Mouse (Mus musculus) neural tube, embryonic 14.5 days (tissue): ENCODE data around the gene Fut2. TPM values are rescaled to one million over a fixed set of nuclear protein-coding genes. Genes with fewer than 3 reads are reported as not detected.

Experiments
- ATAC-seq: fragments of 200-750 bp; cut with Nextera tagmentation; 2 replicates; pipeline ENCODE4 v1.8.0; 2017; ENCODE audit warnings: low read depth, mild to moderate bottlenecking, moderate TSS enrichment, moderate library complexity
- H3K27ac ChIP-seq: fragments of 300-500 bp; sonication (generic); 2 replicates; pipeline ENCODE4 v1.5.1; 2014; ENCODE audit warnings: low read depth, mild to moderate bottlenecking, control low read depth, low read length, moderate library complexity, mixed read lengths
- H3K27me3 ChIP-seq: fragments of 300-500 bp; sonication (generic); 2 replicates; pipeline ENCODE4 v1.6.1; 2014; ENCODE audit warnings: low read length; ENCODE audit not compliant: control insufficient read depth, insufficient read depth
- H3K36me3 ChIP-seq: fragments of 300-500 bp; sonication (generic); 2 replicates; pipeline ENCODE4 v1.6.1; 2014; ENCODE audit warnings: low read length, mixed read lengths; ENCODE audit not compliant: control insufficient read depth, insufficient read depth
- H3K4me1 ChIP-seq: fragments of 300-500 bp; sonication (generic); 2 replicates; pipeline ENCODE4 v1.6.1; 2014; ENCODE audit warnings: low read length; ENCODE audit not compliant: control insufficient read depth, insufficient read depth
- H3K4me2 ChIP-seq: fragments of 300-500 bp; sonication (generic); 2 replicates; pipeline ENCODE4 v1.6.1; 2014; ENCODE audit warnings: mild to moderate bottlenecking, low read depth, low read length, control low read depth
- H3K4me3 ChIP-seq: fragments of 300-500 bp; sonication (generic); 2 replicates; pipeline ENCODE4 v1.5.1; 2014; ENCODE audit warnings: low read depth, low read length, control low read depth, mixed read lengths
- H3K9ac ChIP-seq: fragments of 300-500 bp; sonication (generic); replicated peaks from 2 replicates; pipeline ENCODE4 v1.6.1; 2014; ENCODE audit warnings: low read depth, mild to moderate bottlenecking, control low read depth, low read length, mixed read lengths
- H3K9me3 ChIP-seq: fragments of 300-500 bp; sonication (generic); 2 replicates; pipeline ENCODE4 v1.6.1; 2016; ENCODE audit warnings: low read length; ENCODE audit not compliant: control insufficient read depth
- WGBS: fragments of 180-500 bp; shearing (Covaris S2); extraction: QIAGEN DNeasy Blood & Tissue Kit; methylation state at CpG from one replicate; pipeline ENCODE4 v1.1.7; 2014; 5-methylcytosine and 5-hydroxymethylcytosine counted together
- polyA plus RNA-seq: library from polyadenylated mRNA; unstranded; fragments of >200 nt; fragmentation: Nextera tagmentation; extraction: Ambion mirVana; gene quantifications from 2 replicates; pipeline ENCODE4 v1.2.1, GENCODE M21; 2014

The Fut2 gene
- polyA plus RNA-seq, 1 experiment from 2014 or later = 0.51 TPM

DNA sequence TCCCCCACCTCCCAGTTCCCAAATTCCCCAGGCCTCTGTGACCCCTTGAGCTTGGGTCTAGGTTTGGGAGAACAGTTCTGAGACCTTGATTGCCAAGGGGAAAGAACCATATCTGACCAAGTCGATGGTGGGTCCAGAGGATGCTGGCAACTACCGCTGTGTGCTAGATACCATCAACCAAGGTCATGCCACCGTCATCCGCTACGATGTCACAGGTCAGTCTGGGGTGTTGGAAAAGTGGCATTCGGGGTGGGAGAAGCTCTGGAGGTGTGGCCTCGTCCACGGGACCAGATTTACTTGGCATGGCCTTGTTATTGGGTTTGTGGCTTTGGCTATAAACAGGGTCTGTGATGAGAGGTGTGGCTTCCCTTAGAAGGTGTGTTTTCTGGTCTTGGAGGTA lies 40.7 kb downstream of the Fut2 start:
- Histone ChIP-seq H3K36me3 (no peaks in the 10 kb centered on the region), H3K4me1 (0 out of 2 replicates have a peak, but pooled peaks cover 2% of the 10 kb centered on the region), H3K9ac (no peak overlapping the region), H3K4me2 (no peak overlapping the region), H3K27me3 (no peaks in the 10 kb centered on the region), H3K4me3 (no peak overlapping the region), H3K27ac (no peak overlapping the region), H3K9me3 (no peaks in the 10 kb centered on the region)
- ATAC-seq = no peak
- 93% methylated on average over 8 of the region's 8 CpGs for WGBS

DNA sequence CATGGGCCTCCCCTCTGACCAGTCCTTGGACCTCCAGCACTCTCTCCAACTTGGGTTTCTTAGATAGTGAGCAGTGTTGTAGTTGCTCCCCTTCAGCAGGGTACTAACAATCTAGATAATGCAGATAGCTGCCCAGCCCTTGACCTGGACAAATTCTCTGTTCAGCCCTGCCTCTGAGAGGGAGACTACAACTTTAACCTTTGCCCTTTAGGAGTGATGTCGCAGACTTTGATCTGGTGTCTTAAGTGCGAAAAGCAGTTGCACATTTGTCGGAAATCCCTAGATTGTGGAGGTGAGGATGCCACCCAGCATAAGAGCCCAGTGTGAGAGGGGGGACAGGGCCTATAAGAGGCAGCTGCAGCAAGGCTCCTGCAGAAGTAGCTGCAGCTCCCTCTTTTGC lies 41.5 kb downstream of the Fut2 start:
- H3K9ac ChIP-seq = no peak overlapping the region
- no peaks in the 10 kb centered on the region; the same call in 1 of the 2 replicates for H3K27me3 ChIP-seq
- WGBS = 78% methylated on average over 3 of the region's 3 CpGs
- H3K4me1 ChIP-seq = 0 out of 2 replicates have a peak, but pooled peaks cover 2% of the 10 kb centered on the region
- no peak overlapping the region for H3K27ac ChIP-seq
- no peak overlapping the region for H3K4me3 ChIP-seq
- H3K36me3 ChIP-seq = no peaks in the 10 kb centered on the region
- ATAC-seq = no peak
- no peaks in the 10 kb centered on the region for H3K9me3 ChIP-seq
- H3K4me2 ChIP-seq = no peak overlapping the region

- no peak overlapping the region for H3K4me3 ChIP-seq
- H3K4me1 ChIP-seq = 0 out of 2 replicates have a peak, but pooled peaks cover 2% of the 10 kb centered on the region
- no peak overlapping the region for H3K9ac ChIP-seq
- ATAC-seq = no peak
- no peak overlapping the region for H3K27ac ChIP-seq
- H3K36me3 ChIP-seq = no peaks in the 10 kb centered on the region
- no peak overlapping the region for H3K4me2 ChIP-seq
- 91% methylated on average over 11 of the region's 11 CpGs for WGBS
- no peaks in the 10 kb centered on the region for H3K9me3 ChIP-seq
- H3K27me3 ChIP-seq = peaks cover 2% of the 10 kb centered on the region; the same call in 1 of the 2 replicates
These were observed 42.7 kb downstream of the Fut2 start for GRCm38 (mm10) chr7:45623507-45623906.

GRCm38 (mm10) chr7:45621443-45621842 lies 44.8 kb downstream of the Fut2 start, which contains the start of gene Izumo1:
TSS of gene Izumo1 (plus strand) at chr7:45621811.
- H3K4me2 ChIP-seq = no peak within 1 kb of the TSS
- 34% methylated on average over 9 of the region's 9 CpGs for WGBS

DNA sequence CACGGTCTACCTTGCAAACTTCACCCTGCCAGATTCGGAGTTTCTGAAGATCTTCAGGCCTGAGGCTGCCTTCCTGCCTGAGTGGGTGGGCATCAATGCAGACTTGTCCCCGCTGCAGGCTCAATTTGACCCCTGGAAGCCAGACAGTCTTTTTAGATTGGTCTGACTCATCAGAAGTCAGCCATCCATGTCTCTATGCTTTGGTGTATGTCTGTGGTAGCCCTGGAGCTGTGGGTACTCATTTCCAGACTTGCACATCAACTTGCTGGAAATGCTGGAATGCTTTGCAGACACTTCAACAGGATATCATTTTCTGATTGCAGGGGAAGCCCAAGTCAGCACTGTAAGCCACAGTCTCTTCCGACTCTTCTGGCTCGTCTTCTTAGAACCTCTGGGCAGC lies 46.6 kb downstream of the Fut2 start:
- Histone ChIP-seq H3K27ac (no peak overlapping the region), H3K9ac (no peak overlapping the region), H3K9me3 (no peaks in the 10 kb centered on the region), H3K27me3 (peaks cover 11% of the 10 kb centered on the region), H3K4me1 (no peaks in the 10 kb centered on the region), H3K4me3 (no peak overlapping the region), H3K4me2 (no peak overlapping the region), H3K36me3 (no peaks in the 10 kb centered on the region)
- WGBS = 91% methylated on average over 5 of the region's 5 CpGs
- ATAC-seq = no peak

More at GRCm38 (mm10) chr7:45621443-45621842, 44.8 kb downstream of the Fut2 start, which contains the start of gene Izumo1:
- no peak within 1 kb of the TSS for H3K9ac ChIP-seq
- ATAC-seq = no peak
- H3K4me3 ChIP-seq = no peak within 1 kb of the TSS
- no peaks in the 10 kb centered on the region for H3K36me3 ChIP-seq
- no peaks in the 10 kb centered on the region for H3K4me1 ChIP-seq
- peaks cover 11% of the 10 kb centered on the region for H3K27me3 ChIP-seq
- H3K27ac ChIP-seq = no peak within 1 kb of the TSS
- H3K9me3 ChIP-seq = no peaks in the 10 kb centered on the region

DNA sequence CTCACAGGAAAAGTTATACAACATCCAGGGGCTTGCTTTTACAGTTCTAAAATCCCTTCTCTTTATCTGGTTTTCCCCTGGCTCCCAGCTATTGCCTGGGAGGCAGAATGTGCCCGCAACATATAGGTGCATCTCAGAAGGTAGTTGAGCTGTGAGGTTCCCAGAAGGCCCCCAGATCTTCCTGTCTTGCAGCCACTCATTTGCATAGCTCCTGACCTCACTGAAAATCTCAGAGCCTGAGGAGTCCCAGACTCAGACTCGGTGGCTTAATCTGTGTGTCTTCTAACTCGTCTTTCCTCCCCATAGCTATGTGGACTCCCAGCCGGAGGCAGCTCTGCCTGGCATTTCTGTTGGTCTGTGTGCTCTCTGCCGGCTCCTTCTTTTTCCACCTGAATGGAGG lies 47.9 kb downstream of the Fut2 start:
- Histone ChIP-seq H3K27me3 (peaks cover 11% of the 10 kb centered on the region), H3K27ac (no peak overlapping the region), H3K4me3 (no peak overlapping the region), H3K9ac (no peak overlapping the region), H3K9me3 (no peaks in the 10 kb centered on the region), H3K4me1 (no peaks in the 10 kb centered on the region), H3K4me2 (no peak overlapping the region), H3K36me3 (no peaks in the 10 kb centered on the region)
- 90% methylated on average over 5 of the region's 5 CpGs for WGBS
- no peak for ATAC-seq

DNA sequence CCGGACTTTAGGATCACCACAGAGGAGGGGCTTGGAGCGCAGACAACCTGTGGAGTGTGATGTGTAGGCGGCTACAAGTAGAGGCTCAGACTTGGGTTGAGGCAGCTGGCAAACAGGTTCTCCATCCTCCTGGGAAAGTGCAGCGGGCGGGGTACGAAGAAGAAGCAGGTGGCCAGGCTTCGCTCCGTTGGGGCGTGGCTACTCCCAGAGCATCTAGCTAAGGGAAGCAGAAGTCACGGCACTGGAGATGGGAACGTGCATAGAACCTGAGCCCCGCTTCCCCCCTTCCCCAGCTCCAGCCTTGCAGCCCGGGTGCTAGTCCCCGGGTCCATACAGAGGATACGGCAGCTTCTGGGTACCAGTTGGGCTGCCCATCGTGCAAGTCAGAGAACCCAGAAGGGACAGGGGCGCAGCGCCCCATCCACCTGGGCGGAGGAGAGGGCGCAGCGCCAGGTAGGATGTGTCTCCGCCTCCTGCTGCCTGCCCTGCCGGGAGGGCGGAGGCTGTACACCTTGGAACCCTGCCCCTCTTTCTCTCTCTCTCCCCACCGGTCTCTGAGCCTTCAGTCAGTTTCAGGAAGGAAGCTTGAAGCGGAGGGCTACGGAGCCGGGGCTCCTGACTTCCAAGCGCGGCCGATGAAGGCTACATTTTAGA lies 49.0 kb downstream of the Fut2 start, which contains the start of gene Fut1:
Fut1 (plus strand) TSS at position 248 of the 654 bp plus-strand sequence.
- no peak for ATAC-seq
- 8% methylated on average over 29 of the region's 31 CpGs for WGBS

DNA sequence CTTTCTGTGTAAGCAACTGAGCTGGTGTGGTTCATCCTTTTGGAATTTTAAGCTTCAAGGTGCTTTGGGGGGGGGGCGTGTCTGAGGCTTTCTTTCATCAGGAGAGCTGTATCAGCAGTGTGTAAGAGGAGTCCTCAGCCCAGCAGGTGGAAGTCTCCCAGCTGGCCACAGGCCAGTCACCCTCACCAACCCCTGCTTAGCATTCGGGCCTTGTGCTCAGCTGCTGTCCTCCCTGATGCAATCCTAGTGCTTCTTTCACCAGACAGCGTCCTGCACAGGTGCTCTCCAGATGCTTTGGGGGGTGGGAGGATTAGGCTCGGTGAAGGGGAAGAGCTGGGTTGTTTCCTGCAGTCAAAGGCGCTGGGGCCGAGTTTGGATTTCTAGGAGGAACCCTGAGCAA lies 49.9 kb downstream of the Fut2 start:
- WGBS = 26% methylated on average over 6 of the region's 6 CpGs
- H3K27me3 ChIP-seq = peaks cover 11% of the 10 kb centered on the region
- no peaks in the 10 kb centered on the region for H3K9me3 ChIP-seq
- no peaks in the 10 kb centered on the region for H3K36me3 ChIP-seq
- no peak overlapping the region for H3K9ac ChIP-seq
- H3K4me3 ChIP-seq = no peak overlapping the region
- H3K4me2 ChIP-seq = no peak overlapping the region
- ATAC-seq = no peak
- H3K4me1 ChIP-seq = no peaks in the 10 kb centered on the region
- H3K27ac ChIP-seq = no peak overlapping the region

More for the DNA sequence above, 49.0 kb downstream of the Fut2 start, which contains the start of gene Fut1:
- Histone ChIP-seq H3K9ac (no peak within 1 kb of the TSS), H3K4me2 (no peak within 1 kb of the TSS), H3K4me1 (no peaks in the 10 kb centered on the region), H3K36me3 (no peaks in the 10 kb centered on the region), H3K4me3 (no peak within 1 kb of the TSS), H3K9me3 (no peaks in the 10 kb centered on the region), H3K27ac (no peak within 1 kb of the TSS), H3K27me3 (peaks cover 11% of the 10 kb centered on the region)

DNA sequence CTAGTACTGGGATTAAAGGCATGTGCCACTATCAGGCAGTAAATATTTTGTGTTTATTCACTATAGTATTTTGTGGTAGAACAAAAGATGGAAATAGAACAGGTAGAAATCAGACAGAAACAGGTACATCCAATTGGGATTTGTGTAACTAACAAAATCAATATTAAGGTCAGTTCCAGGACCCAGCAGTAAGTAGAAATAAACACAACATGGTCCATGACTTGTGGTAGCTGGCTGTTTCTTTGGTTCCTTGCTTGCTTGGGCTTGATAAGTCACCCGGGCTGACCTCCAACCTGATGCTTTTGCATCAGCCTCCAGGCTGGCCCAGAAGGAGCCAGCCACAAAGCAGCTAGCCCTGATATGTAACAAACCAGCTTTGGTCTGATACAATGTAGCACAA lies 56.7 kb downstream of the Fut2 start:
- ATAC-seq = no peak
- H3K4me1 ChIP-seq = no peaks in the 10 kb centered on the region
- WGBS = 94% methylated on average over 1 of the region's 1 CpGs
- H3K4me3 ChIP-seq = no peak overlapping the region
- no peaks in the 10 kb centered on the region for H3K9me3 ChIP-seq
- no peaks in the 10 kb centered on the region for H3K27me3 ChIP-seq
- no peak overlapping the region for H3K4me2 ChIP-seq
- no peaks in the 10 kb centered on the region for H3K36me3 ChIP-seq
- no peak overlapping the region for H3K27ac ChIP-seq
- no peak overlapping the region for H3K9ac ChIP-seq
